Mouse (Mus musculus) liver, postnatal 0 days (tissue): ENCODE data around the gene Ccr1l1. TPM values are rescaled to one million over a fixed set of nuclear protein-coding genes. Genes with fewer than 3 reads are reported as not detected.

Experiments used
- ATAC-seq: fragments of 200-750 bp; cut with Nextera tagmentation; 2 replicates; pipeline ENCODE4 v1.8.0; 2017; ENCODE audit warnings: mild to moderate bottlenecking, moderate library complexity
- DNase-seq: peaks from one replicate; pipeline ENCODE4 v3.0.0-alpha.2; 2016
- H3K27ac ChIP-seq: fragments of 300-500 bp; sonication (generic); 2 replicates; pipeline ENCODE4 v1.5.1; 2014; ENCODE audit warnings: antibody characterized with exemption, moderate library complexity, mild to moderate bottlenecking, low read depth
- H3K27me3 ChIP-seq: fragments of 300-500 bp; sonication (generic); 2 replicates; pipeline ENCODE4 v1.6.1; 2014; ENCODE audit warnings: low read length, control low read depth, mixed read lengths; ENCODE audit not compliant: insufficient read depth
- H3K36me3 ChIP-seq: fragments of 300-500 bp; sonication (generic); replicated peaks from 2 replicates; pipeline ENCODE4 v1.6.1; 2014; ENCODE audit warnings: mild to moderate bottlenecking, control low read depth, low read length, moderate library complexity, mixed read lengths; ENCODE audit not compliant: insufficient read depth
- H3K4me1 ChIP-seq: fragments of 300-500 bp; sonication (generic); 2 replicates; pipeline ENCODE4 v1.6.1; 2014; ENCODE audit warnings: antibody characterized with exemption, mild to moderate bottlenecking, control low read depth; ENCODE audit not compliant: insufficient read depth
- H3K4me2 ChIP-seq: fragments of 300-500 bp; sonication (generic); 2 replicates; pipeline ENCODE4 v1.6.1; 2014; ENCODE audit warnings: low read depth, mild to moderate bottlenecking, low read length, moderate library complexity, mixed read lengths
- H3K4me3 ChIP-seq: fragments of 300-500 bp; sonication (generic); 2 replicates; pipeline ENCODE4 v1.5.1; 2014; ENCODE audit warnings: low read depth, low read length
- H3K9ac ChIP-seq: fragments of 300-500 bp; sonication (generic); replicated peaks from 2 replicates; pipeline ENCODE4 v1.6.1; 2014; ENCODE audit warnings: mild to moderate bottlenecking, moderate library complexity
- H3K9me3 ChIP-seq: fragments of 300-500 bp; sonication (generic); 2 replicates; pipeline ENCODE4 v1.6.1; 2016; ENCODE audit warnings: mild to moderate bottlenecking, control low read depth, low read length, mixed read lengths
- CTCF ChIP-seq: sonication (generic); IDR thresholded peaks from 2 replicates; pipeline ENCODE4 v1.5.1; 2016; ENCODE audit warnings: antibody characterized with exemption, low read depth
- EP300 ChIP-seq: IDR thresholded peaks from 2 replicates; pipeline ENCODE4 v1.6.1; 2016; ENCODE audit warnings: antibody characterized with exemption, low read depth, mild to moderate bottlenecking
- WGBS: fragments of 180-500 bp; shearing (Covaris S2); extraction: QIAGEN DNeasy Blood & Tissue Kit; methylation state at CpG from one replicate; pipeline ENCODE4 v1.1.7; 2014; ENCODE audit not compliant: insufficient replicate concordance; 5-methylcytosine and 5-hydroxymethylcytosine counted together
- polyA plus RNA-seq: library from polyadenylated mRNA; unstranded; fragments of >200 nt; fragmentation: Nextera tagmentation; extraction: Ambion mirVana; gene quantifications from 2 replicates; pipeline ENCODE4 v1.2.1, GENCODE M21; 2015

Gene Ccr1l1
- polyA plus RNA-seq = 0.09 TPM in 1 of 2 replicates, not detected in the other

GRCm38 (mm10) chr9:123978308-123978707, at the start of gene Ccr1l1:
Gene Ccr1l1, minus strand, starts transcription at chr9:123978408.
- no peak within 1 kb of the TSS for H3K4me3 ChIP-seq
- DNase-seq (no peak), ATAC-seq (no peak)
- WGBS = 65% methylated on average over 1 of the region's 1 CpGs
- no peaks in the 10 kb centered on the region for H3K9me3 ChIP-seq
- no peak within 1 kb of the TSS for H3K4me2 ChIP-seq
- no peak within 1 kb of the TSS for H3K27ac ChIP-seq
- no peaks in the 10 kb centered on the region for H3K27me3 ChIP-seq
- H3K4me1 ChIP-seq = no peaks in the 10 kb centered on the region; the same call in 1 of the 2 replicates
- H3K36me3 ChIP-seq = no peaks in the 10 kb centered on the region
- H3K9ac ChIP-seq = no peak within 1 kb of the TSS
- TF ChIP-seq CTCF (no peak), EP300 (no peak)

- WGBS = 70% methylated on average over 1 of the region's 1 CpGs
- H3K4me3 ChIP-seq = no peak within 1 kb of the TSS
- TF ChIP-seq CTCF (no peak), EP300 (no peak)
- no peak within 1 kb of the TSS for H3K9ac ChIP-seq
- H3K27me3 ChIP-seq = no peaks in the 10 kb centered on the region
- no peaks in the 10 kb centered on the region for H3K36me3 ChIP-seq
- ATAC-seq (no peak), DNase-seq (no peak)
- H3K27ac ChIP-seq = no peak within 1 kb of the TSS
- H3K4me2 ChIP-seq = no peak within 1 kb of the TSS
- H3K4me1 ChIP-seq = no peaks in the 10 kb centered on the region
- H3K9me3 ChIP-seq = no peaks in the 10 kb centered on the region
Observed at GRCm38 (mm10) chr9:124021672-124022071, 43.5 kb upstream of the Ccr1l1 start, which contains the start of gene Ccr3. Gene Ccr3, plus strand, starts transcription at chr9:124021972.

GRCm38 (mm10) chr9:124019887-124020286, 41.7 kb upstream of the Ccr1l1 start:
- no peaks in the 10 kb centered on the region for H3K36me3 ChIP-seq
- ATAC-seq (no peak), DNase-seq (no peak)
- H3K9me3 ChIP-seq = no peaks in the 10 kb centered on the region
- no peak overlapping the region for H3K9ac ChIP-seq
- TF ChIP-seq CTCF = no peak
- H3K4me3 ChIP-seq = no peak overlapping the region
- no peaks in the 10 kb centered on the region for H3K4me1 ChIP-seq
- no peaks in the 10 kb centered on the region for H3K27me3 ChIP-seq
- H3K4me2 ChIP-seq = no peak overlapping the region
- H3K27ac ChIP-seq = no peak overlapping the region
- WGBS = 58% methylated on average over 3 of the region's 3 CpGs

- Histone ChIP-seq H3K4me2 (no peak overlapping the region), H3K27ac (no peak overlapping the region), H3K9ac (no peak overlapping the region), H3K4me3 (no peak overlapping the region), H3K4me1 (no peaks in the 10 kb centered on the region), H3K9me3 (no peaks in the 10 kb centered on the region), H3K27me3 (no peaks in the 10 kb centered on the region), H3K36me3 (no peaks in the 10 kb centered on the region)
- ATAC-seq = peak; percentile 23; the same call in 1 of the 2 replicates
- 33% methylated on average over 2 of the region's 2 CpGs for WGBS
- no peak for DNase-seq
- TF ChIP-seq EP300 (peak; percentile 71; the same call in 1 of the 2 replicates), CTCF (no peak)
Observed at GRCm38 (mm10) chr9:124016048-124016447, 37.8 kb upstream of the Ccr1l1 start.

GRCm38 (mm10) chr9:124014985-124015652, 36.9 kb upstream of the Ccr1l1 start:
- 59% methylated on average over 2 of the region's 2 CpGs for WGBS
- Histone ChIP-seq H3K27ac (no peak overlapping the region), H3K4me3 (no peak overlapping the region), H3K9me3 (no peaks in the 10 kb centered on the region), H3K36me3 (no peaks in the 10 kb centered on the region), H3K4me1 (no peaks in the 10 kb centered on the region), H3K9ac (no peak overlapping the region), H3K4me2 (no peak overlapping the region), H3K27me3 (no peaks in the 10 kb centered on the region)
- peak; percentile 63 for ATAC-seq
- DNase-seq = no peak
- TF ChIP-seq CTCF (no peak), EP300 (peak; percentile 65; the same call in 1 of the 2 replicates)

GRCm38 (mm10) chr9:124013270-124013669, 35.1 kb upstream of the Ccr1l1 start:
- no peak overlapping the region for H3K4me2 ChIP-seq
- H3K4me1 ChIP-seq = no peaks in the 10 kb centered on the region
- no peak overlapping the region for H3K27ac ChIP-seq
- ATAC-seq (no peak), DNase-seq (no peak)
- no peaks in the 10 kb centered on the region for H3K9me3 ChIP-seq
- H3K36me3 ChIP-seq = no peaks in the 10 kb centered on the region
- H3K4me3 ChIP-seq = no peak overlapping the region
- no peaks in the 10 kb centered on the region for H3K27me3 ChIP-seq
- WGBS = 60% methylated on average over 3 of the region's 3 CpGs
- TF ChIP-seq CTCF (no peak), EP300 (no peak)
- H3K9ac ChIP-seq = no peak overlapping the region
